Mouse (Mus musculus) neutrophil, adult 5-6 weeks (primary cell): ENCODE results near the gene Tmem255b. TPM values are rescaled to one million over a fixed set of nuclear protein-coding genes. Genes with fewer than 3 reads are reported as not detected.

ENCODE experiments used
- ATAC-seq: fragments of 151-379, 151-347 bp; 2 replicates; pipeline ENCODE4 v1.8.0; 2017; ENCODE audit warnings: mild to moderate bottlenecking, moderate TSS enrichment; ENCODE audit not compliant: insufficient number of reproducible peaks, poor library complexity, low FRiP score, severe bottlenecking; ENCODE audit errors: extremely low read depth
- total RNA-seq: library from RNA; stranded (forward); fragments of 200-1000 nt; gene quantifications from 2 replicates; pipeline ENCODE4 v1.2.3, GENCODE M21; 2017

Tmem255b gene
- total RNA-seq, 1 experiment from 2014 or later, result not detected

- no peak for ATAC-seq
These were observed 47.3 kb downstream of the Tmem255b start for GRCm38 (mm10) chr8:13482101-13482801.

GRCm38 (mm10) chr8:13483191-13483590, 48.2 kb downstream of the Tmem255b start:
- ATAC-seq, result no peak

- ATAC-seq, result no peak
These were observed 54.4 kb downstream of the Tmem255b start for GRCm38 (mm10) chr8:13489351-13489750.

- ATAC-seq, result no peak
These were observed 55.3 kb downstream of the Tmem255b start for GRCm38 (mm10) chr8:13489986-13490910.

GRCm38 (mm10) chr8:13491491-13492010, 56.6 kb downstream of the Tmem255b start:
- no peak for ATAC-seq

- no peak for ATAC-seq
These were observed 57.4 kb downstream of the Tmem255b start for GRCm38 (mm10) chr8:13492198-13492995.

- no peak for ATAC-seq
These were observed 58.0 kb downstream of the Tmem255b start for GRCm38 (mm10) chr8:13493011-13493410.

- no peak for ATAC-seq
These were observed 59.1 kb downstream of the Tmem255b start, which contains the start of gene Gas6 for GRCm38 (mm10) chr8:13493858-13494631. Gas6 (minus strand) TSS chr8:13494490.

GRCm38 (mm10) chr8:13501221-13501620, 66.2 kb downstream of the Tmem255b start:
- ATAC-seq, result no peak

GRCm38 (mm10) chr8:13503936-13504606, 69.1 kb downstream of the Tmem255b start:
- ATAC-seq, result no peak

GRCm38 (mm10) chr8:13504894-13505674, 70.1 kb downstream of the Tmem255b start:
- ATAC-seq, result no peak

- ATAC-seq, result no peak
These were observed 71.9 kb downstream of the Tmem255b start for GRCm38 (mm10) chr8:13506849-13507248.

GRCm38 (mm10) chr8:13507284-13507937, 72.4 kb downstream of the Tmem255b start:
- no peak for ATAC-seq

GRCm38 (mm10) chr8:13512016-13512415, 77.0 kb downstream of the Tmem255b start:
- no peak for ATAC-seq

- no peak for ATAC-seq
These were observed 77.7 kb downstream of the Tmem255b start for GRCm38 (mm10) chr8:13512677-13513076.

- ATAC-seq, result no peak
These were observed 78.8 kb downstream of the Tmem255b start for GRCm38 (mm10) chr8:13513556-13514370.
